Mouse (Mus musculus) intestine, embryonic 14.5 days (tissue): ENCODE data around the gene Actn4. TPM values are rescaled to one million over a fixed set of nuclear protein-coding genes. Genes with fewer than 3 reads are reported as not detected.
A peak's percentile ranks its signal among the peaks of the same experiment; 100 is the strongest.

Experiments
- ATAC-seq: fragments of 200-750 bp; cut with Nextera tagmentation; replicated peaks from 2 replicates; pipeline ENCODE4 v1.8.0; 2017; ENCODE audit warnings: low read depth, moderate number of reproducible peaks, moderate TSS enrichment, moderate library complexity; ENCODE audit not compliant: low FRiP score, low TSS enrichment
- DNase-seq: peaks from one replicate; pipeline ENCODE4 v3.0.0-alpha.2; 2018; ENCODE audit warnings: low spot score
- H3K27ac ChIP-seq: fragments of 300-500 bp; sonication (generic); 2 replicates; pipeline ENCODE4 v1.5.1; 2014; ENCODE audit warnings: low read depth, mild to moderate bottlenecking, control low read depth
- H3K27me3 ChIP-seq: fragments of 300-500 bp; sonication (generic); replicated peaks from 2 replicates; pipeline ENCODE4 v1.6.1; 2014; ENCODE audit warnings: low read length, control low read depth; ENCODE audit not compliant: control insufficient read depth, insufficient read depth
- H3K36me3 ChIP-seq: fragments of 300-500 bp; sonication (generic); 2 replicates; pipeline ENCODE4 v1.6.1; 2014; ENCODE audit warnings: low read length, control low read depth; ENCODE audit not compliant: control insufficient read depth, insufficient read depth
- H3K4me1 ChIP-seq: fragments of 300-500 bp; sonication (generic); replicated peaks from 2 replicates; pipeline ENCODE4 v1.6.1; 2014; ENCODE audit warnings: low read length, control low read depth, mixed read lengths; ENCODE audit not compliant: control insufficient read depth, insufficient read depth
- H3K4me2 ChIP-seq: fragments of 300-500 bp; sonication (generic); 2 replicates; pipeline ENCODE4 v1.6.1; 2014; ENCODE audit warnings: low read length
- H3K4me3 ChIP-seq: fragments of 300-500 bp; sonication (generic); 2 replicates; pipeline ENCODE4 v1.5.1; 2014; ENCODE audit warnings: low read depth, low read length, control low read depth, mixed read lengths
- H3K9ac ChIP-seq: fragments of 300-500 bp; sonication (generic); 2 replicates; pipeline ENCODE4 v1.6.1; 2014; ENCODE audit warnings: mild to moderate bottlenecking, low read length
- H3K9me3 ChIP-seq: fragments of 300-500 bp; sonication (generic); 2 replicates; pipeline ENCODE4 v1.6.1; 2016; ENCODE audit warnings: low read length, control low read depth; ENCODE audit not compliant: control insufficient read depth
- WGBS: fragments of 180-500 bp; shearing (Covaris S2); extraction: QIAGEN DNeasy Blood & Tissue Kit; methylation state at CpG from one replicate; pipeline ENCODE4 v1.1.7; 2014; 5-methylcytosine and 5-hydroxymethylcytosine counted together
- polyA plus RNA-seq: library from polyadenylated mRNA; unstranded; fragments of >200 nt; fragmentation: Nextera tagmentation; extraction: Ambion mirVana; gene quantifications from 2 replicates; pipeline ENCODE4 v1.2.1, GENCODE M21; 2014

Gene Actn4
- polyA plus RNA-seq, result 298 and 300 TPM in 2 replicates

DNA sequence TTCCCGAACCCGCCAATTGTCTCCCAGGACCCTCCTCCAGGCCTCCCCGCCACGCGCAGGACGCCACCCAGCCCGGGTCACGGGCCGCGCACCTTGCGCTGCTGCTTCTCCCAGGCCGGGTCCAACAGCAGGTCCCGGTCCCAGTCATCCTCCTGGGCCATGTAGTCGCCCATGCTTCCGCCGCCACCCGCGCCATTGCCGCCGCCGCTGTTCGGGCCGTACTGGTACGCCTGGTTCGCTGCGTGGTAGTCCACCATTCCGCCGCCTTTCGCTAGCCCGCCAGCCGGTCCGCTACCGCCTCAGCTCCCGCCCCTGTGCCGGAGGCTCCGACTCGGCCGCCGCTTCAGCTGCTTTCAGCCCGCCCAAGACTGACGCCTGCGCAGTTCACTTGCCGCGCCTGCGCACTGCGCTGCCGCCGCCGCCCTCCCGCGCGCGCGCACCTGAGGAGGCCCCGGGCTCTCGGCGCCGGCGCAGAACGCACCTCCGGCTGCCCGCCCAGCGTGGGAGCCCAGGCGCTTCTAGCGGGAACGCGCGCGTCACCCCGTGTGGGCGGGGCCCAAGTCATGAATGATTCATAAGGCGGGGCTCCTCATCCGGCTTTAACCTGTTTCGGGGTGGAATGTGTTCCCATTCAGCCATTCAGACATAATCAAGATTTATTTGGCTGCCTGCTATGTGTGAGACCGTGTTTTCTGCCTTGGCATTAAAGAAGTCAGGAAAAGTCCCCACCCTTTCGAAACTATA, at the start of gene Actn4:
Gene Actn4, minus strand, starts transcription at position 414 of the 744 bp plus-strand sequence.
- Histone ChIP-seq H3K4me1 (peaks cover 32% of the 10 kb centered on the region), H3K4me2 (peak within 1 kb of the TSS; percentile 95), H3K27ac (peak within 1 kb of the TSS; percentile 86), H3K4me3 (peak within 1 kb of the TSS; percentile 97), H3K9ac (peak within 1 kb of the TSS; percentile 95), H3K9me3 (no peaks in the 10 kb centered on the region), H3K27me3 (no peaks in the 10 kb centered on the region), H3K36me3 (no peaks in the 10 kb centered on the region)
- ATAC-seq (peak; percentile 89), DNase-seq (peak; percentile 98)
- WGBS, result under 1% methylated on average over 74 of the region's 76 CpGs

DNA sequence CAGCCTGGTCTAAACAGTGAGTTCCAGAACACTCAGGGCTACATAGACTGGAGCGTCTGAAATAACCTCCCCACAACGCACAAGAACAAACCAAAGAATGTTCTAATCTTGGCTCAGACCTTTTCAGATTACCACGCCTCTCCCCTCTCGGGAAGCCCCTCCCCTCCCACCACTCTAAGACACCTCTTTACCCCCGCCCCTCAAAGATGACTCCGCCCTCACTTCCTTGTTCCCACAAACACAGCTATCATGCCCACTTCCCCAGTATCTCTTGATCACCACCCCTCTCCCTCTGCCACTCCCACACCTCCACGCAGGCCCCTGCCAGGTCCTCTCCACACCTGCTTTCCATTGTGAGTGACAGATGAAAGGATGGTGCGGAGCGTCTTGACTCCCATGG, 46.6 kb upstream of the Actn4 start:
- Histone ChIP-seq H3K4me2 (no peak overlapping the region), H3K4me3 (no peak overlapping the region), H3K9me3 (no peaks in the 10 kb centered on the region), H3K27ac (no peak overlapping the region), H3K4me1 (no peaks in the 10 kb centered on the region), H3K36me3 (no peaks in the 10 kb centered on the region), H3K9ac (no peak overlapping the region), H3K27me3 (no peaks in the 10 kb centered on the region)
- DNase-seq (no peak), ATAC-seq (no peak)
- 73% methylated on average over 9 of the region's 9 CpGs for WGBS

DNA sequence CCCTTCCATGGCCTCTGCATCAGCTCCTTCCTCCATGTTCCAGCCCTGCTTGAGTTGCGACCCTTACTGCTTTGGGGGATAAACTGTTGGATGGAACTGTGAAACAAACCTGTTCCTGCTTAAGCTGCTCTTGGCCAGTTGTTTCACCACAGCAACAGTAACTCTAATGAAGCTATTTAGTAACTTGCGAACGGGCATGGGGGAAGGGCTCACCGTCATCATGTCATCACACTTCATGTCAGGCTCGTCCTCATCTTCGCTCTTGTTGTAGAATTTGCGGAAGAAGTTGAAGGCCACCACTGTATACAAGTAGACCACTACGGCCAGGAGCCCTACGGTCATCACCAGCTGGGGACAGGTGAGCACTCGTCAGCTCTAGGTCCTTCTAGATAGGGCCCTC, 46.0 kb upstream of the Actn4 start:
- no peaks in the 10 kb centered on the region for H3K9me3 ChIP-seq
- no peak for ATAC-seq
- no peaks in the 10 kb centered on the region for H3K27me3 ChIP-seq
- H3K27ac ChIP-seq, result no peak overlapping the region
- no peak overlapping the region for H3K4me2 ChIP-seq
- WGBS, result 94% methylated on average over 10 of the region's 10 CpGs
- H3K4me3 ChIP-seq, result no peak overlapping the region
- no peak for DNase-seq
- no peak overlapping the region for H3K9ac ChIP-seq
- H3K36me3 ChIP-seq, result no peaks in the 10 kb centered on the region
- H3K4me1 ChIP-seq, result no peaks in the 10 kb centered on the region

- DNase-seq, result no peak
- Histone ChIP-seq H3K9ac (no peak overlapping the region), H3K9me3 (no peaks in the 10 kb centered on the region), H3K27ac (no peak overlapping the region), H3K4me1 (no peaks in the 10 kb centered on the region), H3K27me3 (no peaks in the 10 kb centered on the region), H3K4me2 (no peak overlapping the region), H3K36me3 (no peaks in the 10 kb centered on the region), H3K4me3 (no peak overlapping the region)
- WGBS, result 76% methylated on average over 9 of the region's 9 CpGs
- no peak for ATAC-seq
These were observed 45.3 kb upstream of the Actn4 start for GRCm38 (mm10) chr7:29007224-29008101.

- H3K36me3 ChIP-seq, result no peaks in the 10 kb centered on the region
- DNase-seq (peak; percentile 97), ATAC-seq (peak; percentile 83)
- H3K9me3 ChIP-seq, result no peaks in the 10 kb centered on the region
- H3K9ac ChIP-seq, result peak overlapping the region; percentile 58
- peak overlapping the region; percentile 89 for H3K4me2 ChIP-seq
- peak overlapping the region; percentile 44 for H3K4me3 ChIP-seq
- 5% methylated on average over 43 of the region's 43 CpGs for WGBS
- no peaks in the 10 kb centered on the region for H3K27me3 ChIP-seq
- 0 out of 2 replicates have a peak, but pooled peaks cover 4% of the 10 kb centered on the region for H3K4me1 ChIP-seq
- H3K27ac ChIP-seq, result peak overlapping the region; percentile 51; the same call in 1 of the 2 replicates
These were observed 38.8 kb upstream of the Actn4 start for GRCm38 (mm10) chr7:29000651-29001605.

GRCm38 (mm10) chr7:28993402-28993801, 31.3 kb upstream of the Actn4 start:
- Histone ChIP-seq H3K4me3 (no peak overlapping the region), H3K27ac (no peak overlapping the region), H3K4me2 (no peak overlapping the region), H3K36me3 (no peaks in the 10 kb centered on the region), H3K9me3 (no peaks in the 10 kb centered on the region), H3K27me3 (no peaks in the 10 kb centered on the region), H3K9ac (no peak overlapping the region), H3K4me1 (no peaks in the 10 kb centered on the region)
- WGBS, result 81% methylated on average over 3 of the region's 3 CpGs
- no peak for ATAC-seq
- DNase-seq, result no peak

GRCm38 (mm10) chr7:28992997-28993396, 30.9 kb upstream of the Actn4 start:
- DNase-seq (no peak), ATAC-seq (no peak)
- no peak overlapping the region for H3K4me2 ChIP-seq
- H3K27ac ChIP-seq, result no peak overlapping the region
- H3K9me3 ChIP-seq, result no peaks in the 10 kb centered on the region
- WGBS, result 82% methylated on average over 3 of the region's 3 CpGs
- H3K4me3 ChIP-seq, result no peak overlapping the region
- H3K36me3 ChIP-seq, result no peaks in the 10 kb centered on the region
- H3K9ac ChIP-seq, result no peak overlapping the region
- no peaks in the 10 kb centered on the region for H3K27me3 ChIP-seq
- H3K4me1 ChIP-seq, result no peaks in the 10 kb centered on the region

DNA sequence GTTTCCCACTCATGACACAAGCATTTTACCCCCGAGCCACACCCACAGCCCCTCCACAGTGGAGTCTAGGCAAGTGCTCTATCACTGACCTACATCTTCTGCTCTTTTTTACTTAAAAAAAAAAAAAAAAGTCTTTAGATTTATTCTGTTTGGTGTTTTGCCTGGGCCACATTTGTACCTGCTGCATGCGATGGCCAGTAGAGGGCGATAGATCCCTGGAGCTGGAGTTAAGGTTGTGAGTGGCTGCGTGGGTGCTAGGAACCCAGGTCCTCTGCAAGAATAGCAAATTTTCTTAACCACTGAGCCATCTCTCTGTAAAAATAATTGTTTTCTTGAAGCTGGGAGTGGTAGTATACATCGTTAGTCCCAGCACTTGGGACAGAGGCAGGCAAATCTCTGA, 29.5 kb upstream of the Actn4 start:
- H3K27me3 ChIP-seq, result no peaks in the 10 kb centered on the region
- H3K4me1 ChIP-seq, result no peaks in the 10 kb centered on the region
- WGBS, result 72% methylated on average over 5 of the region's 5 CpGs
- no peak overlapping the region for H3K27ac ChIP-seq
- no peak overlapping the region for H3K4me2 ChIP-seq
- no peak overlapping the region for H3K4me3 ChIP-seq
- DNase-seq, result no peak
- no peaks in the 10 kb centered on the region for H3K9me3 ChIP-seq
- no peaks in the 10 kb centered on the region for H3K36me3 ChIP-seq
- no peak overlapping the region for H3K9ac ChIP-seq
- ATAC-seq, result no peak
